Mouse (Mus musculus): ENCODE measurements around the gene Lypd8. TPM values are rescaled to one million over a fixed set of nuclear protein-coding genes. Genes with fewer than 3 reads are reported as not detected.
"Not testable (repeated sequence)": the region's sequence is repeated elsewhere in the genome, so short reads cannot be mapped to it uniquely, and the experiment has no call there.

The Lypd8 gene
- polyA plus RNA-seq, 1 experiment from 2014 or later = not detected

GRCm38 (mm10) chr11:58352681-58353548 is 25.9 kb upstream of the Lypd8 start:
- ATAC-seq = no peak
- WGBS = 70% methylated on average over 7 of the region's 7 CpGs

GRCm38 (mm10) chr11:58353709-58354108 is 25.1 kb upstream of the Lypd8 start:
- H3K27me3 ChIP-seq (replicated peaks; ENCODE audit: control insufficient read depth, insufficient read depth, low read length) = no peaks in the 10 kb centered on the region
- no peaks in the 10 kb centered on the region for H3K9me3 ChIP-seq (ENCODE audit: control insufficient read depth, low read length)
- H3K27ac ChIP-seq (ENCODE audit: low read length) = no peak overlapping the region
- no peak overlapping the region for H3K9ac ChIP-seq (replicated peaks; ENCODE audit: low read depth, low read length)
- 78% methylated on average over 3 of the region's 3 CpGs for WGBS
- no peaks in the 10 kb centered on the region for H3K4me1 ChIP-seq (replicated peaks; ENCODE audit: control insufficient read depth, insufficient read depth, low read length)
- ATAC-seq = no peak
- H3K4me2 ChIP-seq (ENCODE audit: low read length) = no peak overlapping the region
- H3K36me3 ChIP-seq (ENCODE audit: control insufficient read depth, insufficient read depth) = no peaks in the 10 kb centered on the region
- H3K4me3 ChIP-seq (replicated peaks; ENCODE audit: low read length) = no peak overlapping the region

More at GRCm38 (mm10) chr11:58352681-58353548, 25.9 kb upstream of the Lypd8 start:
- Histone ChIP-seq H3K4me2 (ENCODE audit: low read length) (no peak overlapping the region), H3K27ac (ENCODE audit: low read length) (no peak overlapping the region), H3K4me1 (replicated peaks; ENCODE audit: control insufficient read depth, insufficient read depth, low read length) (no peaks in the 10 kb centered on the region), H3K4me3 (replicated peaks; ENCODE audit: low read length) (no peak overlapping the region), H3K9me3 (ENCODE audit: control insufficient read depth, low read length) (no peaks in the 10 kb centered on the region), H3K36me3 (ENCODE audit: control insufficient read depth, insufficient read depth) (no peaks in the 10 kb centered on the region), H3K9ac (replicated peaks; ENCODE audit: low read depth, low read length) (no peak overlapping the region), H3K27me3 (replicated peaks; ENCODE audit: control insufficient read depth, insufficient read depth, low read length) (no peaks in the 10 kb centered on the region)

GRCm38 (mm10) chr11:58354476-58354875 is 24.4 kb upstream of the Lypd8 start:
- Histone ChIP-seq H3K4me3 (replicated peaks; ENCODE audit: low read length) (no peak overlapping the region), H3K27ac (ENCODE audit: low read length) (no peak overlapping the region), H3K4me1 (replicated peaks; ENCODE audit: control insufficient read depth, insufficient read depth, low read length) (no peaks in the 10 kb centered on the region), H3K27me3 (replicated peaks; ENCODE audit: control insufficient read depth, insufficient read depth, low read length) (no peaks in the 10 kb centered on the region), H3K9me3 (ENCODE audit: control insufficient read depth, low read length) (no peaks in the 10 kb centered on the region), H3K9ac (replicated peaks; ENCODE audit: low read depth, low read length) (no peak overlapping the region), H3K4me2 (ENCODE audit: low read length) (no peak overlapping the region), H3K36me3 (ENCODE audit: control insufficient read depth, insufficient read depth) (no peaks in the 10 kb centered on the region)
- 79% methylated on average over 10 of the region's 10 CpGs for WGBS
- no peak for ATAC-seq

- no peaks in the 10 kb centered on the region for H3K9me3 ChIP-seq (ENCODE audit: control insufficient read depth, low read length)
- H3K4me1 ChIP-seq (replicated peaks; ENCODE audit: control insufficient read depth, insufficient read depth, low read length) = no peaks in the 10 kb centered on the region
- H3K4me2 ChIP-seq (ENCODE audit: low read length) = no peak overlapping the region
- no peaks in the 10 kb centered on the region for H3K27me3 ChIP-seq (replicated peaks; ENCODE audit: control insufficient read depth, insufficient read depth, low read length)
- H3K9ac ChIP-seq (replicated peaks; ENCODE audit: low read depth, low read length) = no peak overlapping the region
- no peak overlapping the region for H3K27ac ChIP-seq (ENCODE audit: low read length)
- no peak overlapping the region for H3K4me3 ChIP-seq (replicated peaks; ENCODE audit: low read length)
- ATAC-seq = no peak
- 77% methylated on average over 3 of the region's 3 CpGs for WGBS
- no peaks in the 10 kb centered on the region for H3K36me3 ChIP-seq (ENCODE audit: control insufficient read depth, insufficient read depth)
Measured at GRCm38 (mm10) chr11:58354927-58355326, 23.9 kb upstream of the Lypd8 start.

- Histone ChIP-seq H3K36me3 (ENCODE audit: control insufficient read depth, insufficient read depth) (no peaks in the 10 kb centered on the region), H3K27ac (ENCODE audit: low read length) (no peak overlapping the region)
- 86% methylated on average over 3 of the region's 3 CpGs for WGBS
Measured at GRCm38 (mm10) chr11:58357042-58357441, 21.8 kb upstream of the Lypd8 start.

GRCm38 (mm10) chr11:58357844-58358534 is 20.9 kb upstream of the Lypd8 start:
- Histone ChIP-seq H3K36me3 (ENCODE audit: control insufficient read depth, insufficient read depth) (no peaks in the 10 kb centered on the region), H3K27ac (ENCODE audit: low read length) (no peak overlapping the region), H3K4me1 (replicated peaks; ENCODE audit: control insufficient read depth, insufficient read depth, low read length) (no peaks in the 10 kb centered on the region), H3K4me2 (ENCODE audit: low read length) (no peak overlapping the region), H3K27me3 (replicated peaks; ENCODE audit: control insufficient read depth, insufficient read depth, low read length) (no peaks in the 10 kb centered on the region), H3K9me3 (ENCODE audit: control insufficient read depth, low read length) (no peaks in the 10 kb centered on the region), H3K4me3 (replicated peaks; ENCODE audit: low read length) (no peak overlapping the region), H3K9ac (replicated peaks; ENCODE audit: low read depth, low read length) (no peak overlapping the region)
- 72% methylated on average over 6 of the region's 6 CpGs for WGBS
- no peak for ATAC-seq

More at GRCm38 (mm10) chr11:58357042-58357441, 21.8 kb upstream of the Lypd8 start:
- no peak overlapping the region for H3K9ac ChIP-seq (replicated peaks; ENCODE audit: low read depth, low read length)
- H3K4me2 ChIP-seq (ENCODE audit: low read length) = no peak overlapping the region
- no peaks in the 10 kb centered on the region for H3K4me1 ChIP-seq (replicated peaks; ENCODE audit: control insufficient read depth, insufficient read depth, low read length)
- no peaks in the 10 kb centered on the region for H3K9me3 ChIP-seq (ENCODE audit: control insufficient read depth, low read length)
- no peak overlapping the region for H3K4me3 ChIP-seq (replicated peaks; ENCODE audit: low read length)
- H3K27me3 ChIP-seq (replicated peaks; ENCODE audit: control insufficient read depth, insufficient read depth, low read length) = no peaks in the 10 kb centered on the region
- ATAC-seq = no peak

GRCm38 (mm10) chr11:58362562-58362961 is 16.3 kb upstream of the Lypd8 start:
- not testable (repeated sequence) for H3K4me2 ChIP-seq (ENCODE audit: low read length); H3K27me3 ChIP-seq (replicated peaks; ENCODE audit: control insufficient read depth, insufficient read depth, low read length); H3K36me3 ChIP-seq (ENCODE audit: control insufficient read depth, insufficient read depth); ATAC-seq; H3K9me3 ChIP-seq (ENCODE audit: control insufficient read depth, low read length); H3K4me3 ChIP-seq (replicated peaks; ENCODE audit: low read length); H3K9ac ChIP-seq (replicated peaks; ENCODE audit: low read depth, low read length); H3K4me1 ChIP-seq (replicated peaks; ENCODE audit: control insufficient read depth, insufficient read depth, low read length); H3K27ac ChIP-seq (ENCODE audit: low read length)
- no CpG with 5 or more reads among the region's 6 CpGs for WGBS

GRCm38 (mm10) chr11:58364454-58364853 is 14.4 kb upstream of the Lypd8 start:
- ATAC-seq = no peak
- no peaks in the 10 kb centered on the region for H3K9me3 ChIP-seq (ENCODE audit: control insufficient read depth, low read length)
- H3K4me1 ChIP-seq (replicated peaks; ENCODE audit: control insufficient read depth, insufficient read depth, low read length) = no peaks in the 10 kb centered on the region
- no peaks in the 10 kb centered on the region for H3K27me3 ChIP-seq (replicated peaks; ENCODE audit: control insufficient read depth, insufficient read depth, low read length)
- no peak overlapping the region for H3K27ac ChIP-seq (ENCODE audit: low read length)
- H3K4me2 ChIP-seq (ENCODE audit: low read length) = no peak overlapping the region
- H3K4me3 ChIP-seq (replicated peaks; ENCODE audit: low read length) = no peak overlapping the region
- 60% methylated on average over 3 of the region's 3 CpGs for WGBS
- no peak overlapping the region for H3K9ac ChIP-seq (replicated peaks; ENCODE audit: low read depth, low read length)
- no peaks in the 10 kb centered on the region for H3K36me3 ChIP-seq (ENCODE audit: control insufficient read depth, insufficient read depth)

GRCm38 (mm10) chr11:58366191-58366590 is 12.7 kb upstream of the Lypd8 start:
- not testable (repeated sequence) for ATAC-seq; H3K27ac ChIP-seq (ENCODE audit: low read length); H3K9me3 ChIP-seq (ENCODE audit: control insufficient read depth, low read length); H3K4me3 ChIP-seq (replicated peaks; ENCODE audit: low read length); H3K4me2 ChIP-seq (ENCODE audit: low read length); H3K36me3 ChIP-seq (ENCODE audit: control insufficient read depth, insufficient read depth); H3K27me3 ChIP-seq (replicated peaks; ENCODE audit: control insufficient read depth, insufficient read depth, low read length); H3K9ac ChIP-seq (replicated peaks; ENCODE audit: low read depth, low read length); H3K4me1 ChIP-seq (replicated peaks; ENCODE audit: control insufficient read depth, insufficient read depth, low read length)
- WGBS = no CpG with 5 or more reads among the region's 6 CpGs

All from forebrain, embryonic 16.5 days (tissue).